Mouse (Mus musculus) liver, adult 10 weeks (tissue): Measurements from ENCODE around the gene Cps1. TPM values are rescaled to one million over a fixed set of nuclear protein-coding genes. Genes with fewer than 3 reads are reported as not detected.

Experiments used
- polyA plus RNA-seq: library from polyadenylated mRNA; stranded (reverse); fragments of 350-450 nt; fragmentation: Illumina TruSeq; extraction: RNeasy Lipid Tissue Mini Kit (QIAGEN cat#74804); gene quantifications from one replicate; pipeline ENCODE4 v1.2.3, GENCODE M21; 2014; ENCODE audit warnings: low read depth, low replicate concordance

Gene Cps1
- polyA plus RNA-seq = 1,998 TPM

GRCm38 (mm10) chr1:67122797-67123196 is at the start of gene Cps1:
Gene Cps1 (plus strand): TSS chr1:67123026.

Other genes with a start within 250 kb of the Cps1 start
- not detected for gene Myl1, start 177.6 kb upstream of the Cps1 start, polyA plus RNA-seq
- gene Lancl1, start 84.2 kb upstream of the Cps1 start, polyA plus RNA-seq = 14.4 TPM